Mouse (Mus musculus) urinary bladder, postnatal 25 days (tissue): ENCODE measurements at regions not wholly inside any gene's neighbourhood (a gene's known extent, or its start where the extent isn't known, plus 50 kb on each side); places are given as distances from the start of the nearest gene placed in this dataset.

Source experiments
- DNase-seq: peaks from one replicate; pipeline ENCODE4 v3.0.0; 2022; ENCODE audit warnings: low spot score

- no peak for DNase-seq
These were observed 220.6 kb upstream of the Myocd start for GRCm38 (mm10) chr11:65490426-65490825.

GRCm38 (mm10) chr11:65475821-65476540, 206.2 kb upstream of the Myocd start:
- peak; percentile 7 for DNase-seq

GRCm38 (mm10) chr11:65475302-65475701, 205.5 kb upstream of the Myocd start:
- no peak for DNase-seq

- no peak for DNase-seq
These were observed 200.3 kb upstream of the Myocd start for GRCm38 (mm10) chr11:65469762-65470741.

GRCm38 (mm10) chr11:65461044-65461443, 191.3 kb upstream of the Myocd start:
- DNase-seq: no peak

GRCm38 (mm10) chr11:65448436-65448835, 178.6 kb upstream of the Myocd start:
- DNase-seq: no peak

GRCm38 (mm10) chr11:65443466-65444024, 173.8 kb upstream of the Myocd start:
- DNase-seq: no peak

- DNase-seq: no peak
These were observed 165.9 kb upstream of the Myocd start for GRCm38 (mm10) chr11:65435699-65436161.

GRCm38 (mm10) chr11:65421889-65422288, 152.1 kb upstream of the Myocd start:
- DNase-seq: no peak

GRCm38 (mm10) chr11:65408621-65409020, 138.8 kb upstream of the Myocd start:
- DNase-seq: no peak

- DNase-seq: no peak
These were observed 132.8 kb upstream of the Myocd start for GRCm38 (mm10) chr11:65402460-65403154.

- DNase-seq: no peak
These were observed 119.4 kb upstream of the Myocd start for GRCm38 (mm10) chr11:65389238-65389637.

GRCm38 (mm10) chr11:65386291-65387061, 116.7 kb upstream of the Myocd start:
- peak; percentile 10 for DNase-seq

- no peak for DNase-seq
These were observed 105.6 kb upstream of the Myocd start for GRCm38 (mm10) chr11:65375361-65375760.

GRCm38 (mm10) chr11:65373136-65373535, 103.3 kb upstream of the Myocd start:
- no peak for DNase-seq

GRCm38 (mm10) chr11:65372309-65372811, 102.6 kb upstream of the Myocd start:
- DNase-seq: no peak

- DNase-seq: peak; percentile 16
These were observed 98.0 kb upstream of the Myocd start for GRCm38 (mm10) chr11:65367825-65368224.

- DNase-seq: peak; percentile 7
These were observed 97.0 kb upstream of the Myocd start for GRCm38 (mm10) chr11:65366677-65367370.

- no peak for DNase-seq
These were observed 96.2 kb upstream of the Myocd start for GRCm38 (mm10) chr11:65365751-65366559.
